Mouse (Mus musculus) urinary bladder, postnatal 0 days (tissue): ENCODE results near the gene Stradb. TPM values are rescaled to one million over a fixed set of nuclear protein-coding genes. Genes with fewer than 3 reads are reported as not detected.

Experiments
- polyA plus RNA-seq: library from polyadenylated mRNA; unstranded; fragments of >200 nt; fragmentation: Nextera tagmentation; extraction: Ambion mirVana; gene quantifications from 2 replicates; pipeline ENCODE4 v1.2.1, GENCODE M21; 2015

Stradb gene
- polyA plus RNA-seq: 12.0 and 13.6 TPM in 2 replicates

GRCm38 (mm10) chr1:58973366-58974221 is at the start of gene Stradb, which contains the start of gene Trak2:
TSS of gene Stradb (plus strand) at chr1:58973522.
TSS of gene Trak2 (minus strand) at chr1:58973430.

Other genes starting within 250 kb of the Stradb start
- 25.9 and 28.4 TPM in 2 replicates for gene Casp8, start 178.1 kb upstream of the Stradb start, polyA plus RNA-seq
- 9.0 and 10.5 TPM in 2 replicates for gene Trak2, start 92 bp upstream of the Stradb start, polyA plus RNA-seq
- gene C2cd6, start 121.4 kb downstream of the Stradb start, polyA plus RNA-seq: 0.10 TPM in 1 of 2 replicates, not detected in the other
- 22.4 and 22.5 TPM in 2 replicates for gene Tmem237, start 146.9 kb downstream of the Stradb start, polyA plus RNA-seq
- 0.12 and 0.33 TPM in 2 replicates for gene Mpp4, start 189.9 kb downstream of the Stradb start, polyA plus RNA-seq